18 mouse cellular contexts compared by ENCODE assay signal in the genomic region with DNA sequence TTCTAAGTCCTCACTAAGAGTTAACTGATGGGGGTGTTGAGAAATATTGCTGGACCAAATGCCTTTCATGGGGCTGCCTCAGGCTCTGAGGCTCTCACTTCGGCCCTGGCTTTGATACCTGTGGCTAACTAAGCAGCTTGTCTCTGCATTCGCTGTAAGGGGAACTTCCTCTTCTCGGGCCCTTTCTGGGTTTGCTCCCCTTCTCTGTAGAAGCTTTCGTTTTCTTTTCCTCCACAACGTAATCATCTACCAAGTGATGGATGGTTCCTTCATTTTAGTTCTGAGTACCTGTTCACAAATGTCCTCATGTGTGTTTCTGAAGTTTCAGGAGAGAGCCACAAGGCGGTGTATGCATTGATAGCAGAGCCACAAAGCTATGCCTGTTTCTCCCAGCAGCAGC. TPM values are rescaled to one million over a fixed set of nuclear protein-coding genes. Genes with fewer than 3 reads are reported as not detected.
"Had no signal": no experiment of that assay in that cellular context is flagged by ENCODE, and none has a peak within 500 bp of the region (broad histone marks: within the 10 kb centered on the region; RNA-seq: fewer than 3 reads in every experiment).

No protein-coding gene starts in this region.

- H3K9ac ChIP-seq: liver, embryonic 15.5 days; midbrain, embryonic 13.5 days; neural tube, embryonic 15.5 days had no signal

- H3K4me2 ChIP-seq: liver, embryonic 11.5 days; liver, embryonic 15.5 days; midbrain, embryonic 13.5 days; neural tube, embryonic 15.5 days had no signal

- ATAC-seq: lung, postnatal 0 days; midbrain, embryonic 13.5 days had no signal

- H3K27me3 ChIP-seq: liver, embryonic 15.5 days; midbrain, embryonic 13.5 days; neural tube, embryonic 15.5 days had no signal

- H3K4me1 ChIP-seq: limb, embryonic 10.5 days; liver, embryonic 15.5 days; midbrain, embryonic 13.5 days; neural tube, embryonic 15.5 days had no signal

- H3K27ac ChIP-seq: limb, embryonic 10.5 days; liver, embryonic 15.5 days; midbrain, embryonic 13.5 days; neural tube, embryonic 15.5 days; stomach, postnatal 0 days had no signal

- H3K4me3 ChIP-seq: limb, embryonic 10.5 days; liver, embryonic 15.5 days; midbrain, embryonic 13.5 days; neural tube, embryonic 15.5 days had no signal

- H3K9me3 ChIP-seq: limb, embryonic 10.5 days; liver, embryonic 15.5 days; midbrain, embryonic 13.5 days; neural tube, embryonic 15.5 days had no signal

- DNase-seq: kidney, adult 8-10 months; kidney, postnatal 25 days; layer of hippocampus, adult 9-11 months; lung, adult 2 months; lung, postnatal 4 days; right cerebral cortex, postnatal 4 days; thymus, postnatal 4 days had no signal

RNA-seq across cellular contexts. Expression of gene Pgpep1l, which starts 55.0 kb away (rescaled TPM):
- total RNA-seq: megakaryocyte-erythroid progenitor cell, adult 5-6 weeks; midbrain, postnatal 0 days had no signal
- polyA plus RNA-seq: kidney, embryonic 16.5 days; limb, embryonic 10.5 days; liver, embryonic 11.5 days; liver, embryonic 15.5 days; lung, postnatal 0 days; midbrain, embryonic 13.5 days; midbrain, postnatal 0 days; neural tube, embryonic 11.5 days; neural tube, embryonic 15.5 days; stomach, postnatal 0 days had no signal
